Mouse (Mus musculus): Measurements from ENCODE around the gene Rps27. TPM values are rescaled to one million over a fixed set of nuclear protein-coding genes. Genes with fewer than 3 reads are reported as not detected.

The Rps27 gene
- polyA plus RNA-seq, 1 experiment from 2014 or later = 753 TPM

GRCm38 (mm10) chr3:90248746-90249100 lies 35.3 kb upstream of the Rps27 start:
- no peak for ATAC-seq (replicated peaks)
- WGBS = 7% methylated on average over 10 of the region's 10 CpGs
- peak overlapping the region; percentile 80 for H3K4me2 ChIP-seq

GRCm38 (mm10) chr3:90247960-90248745 lies 34.7 kb upstream of the Rps27 start, which contains the start of gene Slc39a1:
Gene Slc39a1 (plus strand): TSS chr3:90248172.
- Histone ChIP-seq H3K4me2 (peak within 1 kb of the TSS; percentile 80), H3K36me3 (replicated peaks) (no peaks in the 10 kb centered on the region), H3K4me3 (peak within 1 kb of the TSS; percentile 76), H3K27me3 (replicated peaks) (no peaks in the 10 kb centered on the region), H3K4me1 (peaks cover 19% of the 10 kb centered on the region), H3K9ac (peak within 1 kb of the TSS; percentile 69), H3K9me3 (no peaks in the 10 kb centered on the region), H3K27ac (peak within 1 kb of the TSS; percentile 87)
- under 1% methylated on average over 38 of the region's 44 CpGs for WGBS
- ATAC-seq (replicated peaks) = peak; percentile 96

More at GRCm38 (mm10) chr3:90248746-90249100, 35.3 kb upstream of the Rps27 start:
- Histone ChIP-seq H3K4me1 (peaks cover 15% of the 10 kb centered on the region), H3K9me3 (no peaks in the 10 kb centered on the region), H3K27ac (peak overlapping the region; percentile 87), H3K27me3 (replicated peaks) (no peaks in the 10 kb centered on the region), H3K36me3 (replicated peaks) (no peaks in the 10 kb centered on the region), H3K4me3 (peak overlapping the region; percentile 76), H3K9ac (peak overlapping the region; percentile 69)

GRCm38 (mm10) chr3:90247630-90247959 lies 34.1 kb upstream of the Rps27 start:
- Histone ChIP-seq H3K9me3 (no peaks in the 10 kb centered on the region), H3K4me1 (peaks cover 24% of the 10 kb centered on the region), H3K9ac (peak overlapping the region; percentile 43), H3K36me3 (replicated peaks) (no peaks in the 10 kb centered on the region), H3K27me3 (replicated peaks) (no peaks in the 10 kb centered on the region), H3K27ac (peak overlapping the region; percentile 87), H3K4me3 (peak overlapping the region; percentile 76), H3K4me2 (peak overlapping the region; percentile 80)
- WGBS = 1% methylated on average over 3 of the region's 3 CpGs
- ATAC-seq (replicated peaks) = peak; percentile 15; the same call in 1 of the 2 replicates

- 75% methylated on average over 2 of the region's 2 CpGs for WGBS
- Histone ChIP-seq H3K9me3 (no peaks in the 10 kb centered on the region), H3K4me3 (no peak overlapping the region), H3K9ac (no peak overlapping the region), H3K27me3 (replicated peaks) (no peaks in the 10 kb centered on the region), H3K36me3 (replicated peaks) (no peaks in the 10 kb centered on the region), H3K4me2 (no peak overlapping the region), H3K27ac (no peak overlapping the region), H3K4me1 (peaks cover 26% of the 10 kb centered on the region)
- no peak for ATAC-seq (replicated peaks)
Measured at GRCm38 (mm10) chr3:90245406-90245805, 32.0 kb upstream of the Rps27 start.

GRCm38 (mm10) chr3:90242984-90243775 lies 29.7 kb upstream of the Rps27 start, which contains the start of gene Creb3l4:
Gene Creb3l4 (minus strand): TSS chr3:90243512.
- Histone ChIP-seq H3K4me1 (peaks cover 15% of the 10 kb centered on the region), H3K9me3 (no peaks in the 10 kb centered on the region), H3K4me3 (peak within 1 kb of the TSS; percentile 28), H3K9ac (no peak within 1 kb of the TSS), H3K27ac (no peak within 1 kb of the TSS), H3K4me2 (peak within 1 kb of the TSS; percentile 52), H3K36me3 (replicated peaks) (no peaks in the 10 kb centered on the region), H3K27me3 (replicated peaks) (no peaks in the 10 kb centered on the region)
- 0 out of 2 replicates have a peak, but pooled peaks have one; percentile 26 for ATAC-seq (replicated peaks)
- 2% methylated on average over 19 of the region's 19 CpGs for WGBS

GRCm38 (mm10) chr3:90241669-90242358 lies 28.4 kb upstream of the Rps27 start:
- ATAC-seq (replicated peaks) = no peak
- Histone ChIP-seq H3K4me3 (no peak overlapping the region), H3K9ac (no peak overlapping the region), H3K36me3 (replicated peaks) (no peaks in the 10 kb centered on the region), H3K4me1 (peaks cover 11% of the 10 kb centered on the region), H3K9me3 (no peaks in the 10 kb centered on the region), H3K27me3 (replicated peaks) (no peaks in the 10 kb centered on the region), H3K4me2 (no peak overlapping the region), H3K27ac (no peak overlapping the region)
- WGBS = 87% methylated on average over 10 of the region's 10 CpGs

- Histone ChIP-seq H3K4me1 (peaks cover 11% of the 10 kb centered on the region), H3K9ac (no peak overlapping the region), H3K27me3 (replicated peaks) (no peaks in the 10 kb centered on the region), H3K4me3 (no peak overlapping the region), H3K9me3 (no peaks in the 10 kb centered on the region), H3K27ac (no peak overlapping the region), H3K4me2 (no peak overlapping the region), H3K36me3 (replicated peaks) (0 out of 2 replicates have a peak, but pooled peaks cover 3% of the 10 kb centered on the region)
- no peak for ATAC-seq (replicated peaks)
- WGBS = 88% methylated on average over 2 of the region's 2 CpGs
Measured at GRCm38 (mm10) chr3:90241251-90241650, 27.8 kb upstream of the Rps27 start.

GRCm38 (mm10) chr3:90231507-90232333 lies 18.3 kb upstream of the Rps27 start, which contains the start of gene Jtb:
Gene Jtb (plus strand): TSS chr3:90231597.
- WGBS = under 1% methylated on average over 61 of the region's 61 CpGs
- Histone ChIP-seq H3K27me3 (replicated peaks) (no peaks in the 10 kb centered on the region), H3K4me3 (peak within 1 kb of the TSS; percentile 79)

GRCm38 (mm10) chr3:90231075-90231474 lies 17.6 kb upstream of the Rps27 start:
- Histone ChIP-seq H3K4me1 (peaks cover 19% of the 10 kb centered on the region), H3K27me3 (replicated peaks) (no peaks in the 10 kb centered on the region), H3K4me2 (peak overlapping the region; percentile 86), H3K4me3 (peak overlapping the region; percentile 79), H3K27ac (peak overlapping the region; percentile 78), H3K36me3 (replicated peaks) (peaks cover 12% of the 10 kb centered on the region; the same call in 1 of the 2 replicates), H3K9me3 (no peaks in the 10 kb centered on the region), H3K9ac (peak overlapping the region; percentile 37)
- WGBS = 16% methylated on average over 8 of the region's 8 CpGs
- ATAC-seq (replicated peaks) = no peak

More at GRCm38 (mm10) chr3:90231507-90232333, 18.3 kb upstream of the Rps27 start, which contains the start of gene Jtb:
- Histone ChIP-seq H3K27ac (peak within 1 kb of the TSS; percentile 78), H3K4me1 (peaks cover 19% of the 10 kb centered on the region), H3K9me3 (no peaks in the 10 kb centered on the region), H3K9ac (peak within 1 kb of the TSS; percentile 69), H3K4me2 (peak within 1 kb of the TSS; percentile 86), H3K36me3 (replicated peaks) (peaks cover 16% of the 10 kb centered on the region; the same call in 1 of the 2 replicates)
- ATAC-seq (replicated peaks) = peak; percentile 98

GRCm38 (mm10) chr3:90224331-90224730 lies 10.9 kb upstream of the Rps27 start:
- H3K4me3 ChIP-seq = no peak overlapping the region
- H3K36me3 ChIP-seq (replicated peaks) = no peaks in the 10 kb centered on the region
- 85% methylated on average over 10 of the region's 10 CpGs for WGBS
- no peaks in the 10 kb centered on the region for H3K9me3 ChIP-seq
- H3K27me3 ChIP-seq (replicated peaks) = no peaks in the 10 kb centered on the region
- peaks cover 14% of the 10 kb centered on the region for H3K4me1 ChIP-seq
- no peak overlapping the region for H3K9ac ChIP-seq
- ATAC-seq (replicated peaks) = no peak
- no peak overlapping the region for H3K27ac ChIP-seq
- H3K4me2 ChIP-seq = no peak overlapping the region

- no peaks in the 10 kb centered on the region for H3K9me3 ChIP-seq
- H3K27ac ChIP-seq = no peak overlapping the region
- H3K36me3 ChIP-seq (replicated peaks) = no peaks in the 10 kb centered on the region
- no peak overlapping the region for H3K9ac ChIP-seq
- peaks cover 14% of the 10 kb centered on the region for H3K4me1 ChIP-seq
- no peak for ATAC-seq (replicated peaks)
- no peak overlapping the region for H3K4me2 ChIP-seq
- H3K27me3 ChIP-seq (replicated peaks) = no peaks in the 10 kb centered on the region
- 81% methylated on average over 3 of the region's 3 CpGs for WGBS
- H3K4me3 ChIP-seq = no peak overlapping the region
Measured at GRCm38 (mm10) chr3:90222941-90223340, 9.5 kb upstream of the Rps27 start.

All from midbrain, embryonic 15.5 days (tissue).